Mouse (Mus musculus) stomach, embryonic 14.5 days (tissue): Measurements from ENCODE around the gene Tmem53. TPM values are rescaled to one million over a fixed set of nuclear protein-coding genes. Genes with fewer than 3 reads are reported as not detected.

ENCODE experiments used
- ATAC-seq: fragments of 200-750 bp; cut with Nextera tagmentation; 2 replicates; pipeline ENCODE4 v1.8.0; 2017; ENCODE audit warnings: low read depth, moderate TSS enrichment; ENCODE audit not compliant: insufficient number of reproducible peaks, insufficient read depth, low FRiP score
- H3K27ac ChIP-seq: fragments of 300-500 bp; sonication (generic); 2 replicates; pipeline ENCODE4 v1.5.1; 2014; ENCODE audit warnings: mild to moderate bottlenecking, low read length, moderate library complexity, mixed read lengths
- H3K27me3 ChIP-seq: fragments of 300-500 bp; sonication (generic); 2 replicates; pipeline ENCODE4 v1.6.1; 2014; ENCODE audit warnings: low read length, control low read depth, mixed read lengths; ENCODE audit not compliant: control insufficient read depth, insufficient read depth
- H3K36me3 ChIP-seq: fragments of 300-500 bp; sonication (generic); 2 replicates; pipeline ENCODE4 v1.6.1; 2014; ENCODE audit warnings: mild to moderate bottlenecking, control low read depth, low read length, moderate library complexity, mixed read lengths; ENCODE audit not compliant: control insufficient read depth, insufficient read depth
- H3K4me1 ChIP-seq: fragments of 300-500 bp; sonication (generic); 2 replicates; pipeline ENCODE4 v1.6.1; 2014; ENCODE audit warnings: low read length, control low read depth, mixed read lengths; ENCODE audit not compliant: control insufficient read depth, insufficient read depth
- H3K4me2 ChIP-seq: fragments of 300-500 bp; sonication (generic); replicated peaks from 2 replicates; pipeline ENCODE4 v1.6.1; 2014; ENCODE audit warnings: low read depth, low read length, control low read depth
- H3K4me3 ChIP-seq: fragments of 300-500 bp; sonication (generic); 2 replicates; pipeline ENCODE4 v1.5.1; 2014; ENCODE audit warnings: low read depth, low read length, control low read depth
- H3K9ac ChIP-seq: fragments of 300-500 bp; sonication (generic); replicated peaks from 2 replicates; pipeline ENCODE4 v1.6.1; 2014; ENCODE audit warnings: low read depth, mild to moderate bottlenecking, control low read depth, low read length, moderate library complexity, mixed read lengths
- H3K9me3 ChIP-seq: fragments of 300-500 bp; sonication (generic); 2 replicates; pipeline ENCODE4 v1.6.1; 2016; ENCODE audit warnings: low read depth, low read length, control low read depth; ENCODE audit not compliant: control insufficient read depth
- WGBS: fragments of 180-500 bp; shearing (Covaris S2); extraction: QIAGEN DNeasy Blood & Tissue Kit; methylation state at CpG from one replicate; pipeline ENCODE4 v1.1.7; 2014; 5-methylcytosine and 5-hydroxymethylcytosine counted together
- polyA plus RNA-seq: library from polyadenylated mRNA; unstranded; fragments of >200 nt; fragmentation: Nextera tagmentation; extraction: Ambion mirVana; gene quantifications from 2 replicates; pipeline ENCODE4 v1.2.1, GENCODE M21; 2014

Tmem53 gene
- polyA plus RNA-seq, 1 experiment from 2014 or later, result 18.9 TPM

DNA sequence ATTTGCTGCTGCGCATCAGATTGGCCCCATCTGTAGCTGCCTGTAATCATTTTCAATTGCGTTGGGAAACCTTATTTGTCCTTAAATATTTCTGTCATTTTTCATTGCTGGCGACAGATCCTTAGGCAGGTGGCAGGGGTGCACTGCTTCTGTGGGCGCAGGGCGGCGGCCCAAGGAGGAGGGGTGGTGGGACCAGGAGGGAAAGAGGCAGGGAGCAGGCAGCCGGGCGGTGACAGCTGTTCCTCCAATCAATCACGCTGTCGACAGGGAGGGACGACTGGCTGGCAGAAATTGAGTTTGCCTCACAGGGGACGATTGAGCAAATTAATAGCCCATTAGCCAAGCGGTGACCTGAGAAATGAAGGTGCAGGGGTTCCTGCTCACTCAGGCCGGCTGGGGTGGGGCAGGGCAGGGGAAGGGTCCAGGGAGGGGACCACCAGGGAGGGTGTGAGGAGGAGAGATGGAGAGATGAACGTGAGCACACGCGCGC, 66.0 kb downstream of the Tmem53 start:
- WGBS, result 7% methylated on average over 18 of the region's 18 CpGs
- Histone ChIP-seq H3K9me3 (no peaks in the 10 kb centered on the region), H3K9ac (no peak overlapping the region), H3K4me2 (peak overlapping the region; percentile 20; the same call in 1 of the 2 replicates), H3K36me3 (no peaks in the 10 kb centered on the region), H3K4me3 (no peak overlapping the region), H3K27ac (no peak overlapping the region), H3K4me1 (peaks cover 18% of the 10 kb centered on the region), H3K27me3 (peaks cover 17% of the 10 kb centered on the region)
- ATAC-seq, result peak; percentile 72; the same call in 1 of the 2 replicates

Other genes with a start within 250 kb of the Tmem53 start
- 43.7 and 47.4 TPM in 2 replicates for gene Eif2b3, start 232.5 kb upstream of the Tmem53 start, polyA plus RNA-seq
- 8.2 and 9.8 TPM in 2 replicates for gene Ptch2, start 155.9 kb upstream of the Tmem53 start, polyA plus RNA-seq
- 6.7 and 8.5 TPM in 2 replicates for gene Btbd19, start 126.2 kb upstream of the Tmem53 start, polyA plus RNA-seq
- not detected in 2 replicates for gene Tctex1d4, start 125.2 kb upstream of the Tmem53 start, polyA plus RNA-seq
- gene Plk3, start 118.0 kb upstream of the Tmem53 start, polyA plus RNA-seq, result 2.6 and 3.8 TPM in 2 replicates
- gene Rps8, start 95.7 kb upstream of the Tmem53 start, polyA plus RNA-seq, result 1,401 and 1,488 TPM in 2 replicates
- 54.5 and 55.0 TPM in 2 replicates for gene Kif2c, start 69.3 kb upstream of the Tmem53 start, polyA plus RNA-seq
- gene Armh1, start 174 bp downstream of the Tmem53 start, polyA plus RNA-seq, result 0.30 and 1.3 TPM in 2 replicates
- gene Rnf220, start 245.1 kb downstream of the Tmem53 start, polyA plus RNA-seq, result 53.1 and 54.5 TPM in 2 replicates